In the genomic region with DNA sequence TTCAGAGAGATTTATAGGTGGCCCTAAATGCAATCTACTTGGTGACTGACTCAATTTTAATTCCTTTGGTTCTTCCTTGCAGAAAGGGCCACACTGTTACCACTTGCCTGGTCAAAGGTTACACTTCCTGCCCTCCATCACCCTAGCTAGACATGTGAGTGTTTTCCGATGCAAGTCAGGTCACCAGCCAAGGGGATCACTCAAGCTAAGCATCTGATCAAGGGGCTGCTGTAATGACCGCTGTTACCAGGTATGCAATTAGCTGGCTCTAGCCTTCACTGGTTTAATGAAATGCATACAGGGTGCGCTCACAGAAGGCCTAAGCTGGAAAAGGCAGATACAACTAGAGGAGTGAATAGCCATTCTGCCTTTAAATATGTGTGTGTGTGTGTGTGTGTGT, we compare ENCODE assay signal across 21 mouse cellular contexts.
DNase-seq lines count a peak whose midpoint lies in the region; ATAC-seq lines count a peak whose summit lies in the region.
"Had no signal": no experiment of that assay in that cellular context is flagged by ENCODE, and none has a peak within 500 bp of the region (broad histone marks: within the 10 kb centered on the region; RNA-seq: fewer than 3 reads in every experiment).

No protein-coding gene starts in this region.

- peaks cover 9% of the 10 kb centered on the region; the same call in 1 of the 2 replicates for H3K27me3 ChIP-seq in embryonic facial prominence, embryonic 13.5 days
- H3K27me3 ChIP-seq in kidney, embryonic 14.5 days (ENCODE audit: control insufficient read depth, insufficient read depth, low read length), result no peaks in the 10 kb centered on the region
- H3K27me3 ChIP-seq: CH12.LX; forebrain, embryonic 15.5 days; heart, embryonic 13.5 days; liver, embryonic 12.5 days; neural tube, embryonic 15.5 days had no signal

- no peaks in the 10 kb centered on the region for H3K36me3 ChIP-seq in embryonic facial prominence, embryonic 13.5 days
- no peaks in the 10 kb centered on the region for H3K36me3 ChIP-seq in kidney, embryonic 14.5 days (ENCODE audit: control insufficient read depth, insufficient read depth, low read length)
- H3K36me3 ChIP-seq: forebrain, embryonic 15.5 days; heart, embryonic 13.5 days; liver, embryonic 12.5 days; neural tube, embryonic 15.5 days had no signal

- H3K4me1 ChIP-seq in embryonic facial prominence, embryonic 13.5 days, result peaks cover 25% of the 10 kb centered on the region
- peaks cover 29% of the 10 kb centered on the region for H3K4me1 ChIP-seq in kidney, embryonic 14.5 days (ENCODE audit: control insufficient read depth, insufficient read depth, low read length)
- H3K4me1 ChIP-seq: liver, embryonic 12.5 days had no signal

- peak overlapping the region; percentile 16; the same call in 1 of the 2 replicates for H3K4me2 ChIP-seq in embryonic facial prominence, embryonic 13.5 days
- H3K4me2 ChIP-seq in kidney, embryonic 14.5 days (replicated peaks; ENCODE audit: low read depth, low read length), result no peak overlapping the region
- H3K4me2 ChIP-seq: forebrain, embryonic 15.5 days; heart, embryonic 13.5 days; liver, embryonic 12.5 days; lung, embryonic 14.5 days; neural tube, embryonic 15.5 days had no signal

- DNase-seq in NIH3T3 (ENCODE audit: low read depth), result peak; percentile 44
- peak; percentile 21 to 48 for DNase-seq in kidney, postnatal 4 days
- no peak for DNase-seq in left cerebral cortex, postnatal 36 days (ENCODE audit: low spot score in 2 of 2)
- DNase-seq in heart, postnatal 25 days (ENCODE audit: low spot score), result no peak
- no peak for DNase-seq in ovary, postnatal 10 days (ENCODE audit: low spot score)
- DNase-seq: adrenal gland, postnatal 14 days; cerebellum, adult 2 months; lung, embryonic 14.5 days; lung, postnatal 4 days; midbrain, embryonic 14.5 days; right cerebral cortex, postnatal 4 days; thymus, postnatal 14 days had no signal

- ATAC-seq in embryonic facial prominence, embryonic 13.5 days (ENCODE audit: insufficient number of reproducible peaks, insufficient read depth, low FRiP score, low TSS enrichment, low read depth), result no peak
- peak; percentile 79 for ATAC-seq in kidney, embryonic 14.5 days (ENCODE audit: low FRiP score, low TSS enrichment)
- ATAC-seq: forebrain, embryonic 15.5 days; inflammation-experienced regulatory T-cells, adult 6 months; liver, embryonic 12.5 days had no signal

- H3K9me3 ChIP-seq in embryonic facial prominence, embryonic 13.5 days, result no peaks in the 10 kb centered on the region
- H3K9me3 ChIP-seq in kidney, embryonic 14.5 days (ENCODE audit: control insufficient read depth, low read length), result no peaks in the 10 kb centered on the region
- H3K9me3 ChIP-seq: forebrain, embryonic 15.5 days; heart, embryonic 13.5 days; liver, embryonic 12.5 days; neural tube, embryonic 15.5 days had no signal

- no peak overlapping the region for H3K27ac ChIP-seq in embryonic facial prominence, embryonic 13.5 days
- H3K27ac ChIP-seq in kidney, embryonic 14.5 days (ENCODE audit: low read depth, low read length), result peak overlapping the region; percentile 45; the same call in 1 of the 2 replicates
- H3K27ac ChIP-seq: forebrain, embryonic 15.5 days; heart, embryonic 13.5 days; liver, embryonic 12.5 days; neural tube, embryonic 15.5 days had no signal

- H3K9ac ChIP-seq in embryonic facial prominence, embryonic 13.5 days, result no peak overlapping the region
- H3K9ac ChIP-seq in kidney, embryonic 14.5 days (ENCODE audit: low read depth, low read length), result no peak overlapping the region
- H3K9ac ChIP-seq: forebrain, embryonic 15.5 days; heart, embryonic 13.5 days; liver, embryonic 12.5 days; lung, embryonic 14.5 days; neural tube, embryonic 15.5 days had no signal

- intact Hi-C loops in left cerebral cortex, postnatal 36 days (cut with DNase I), result no loop called here
- intact Hi-C loops in heart, postnatal 25 days (cut with DNase I), result no loop called here

- no peak overlapping the region for H3K4me3 ChIP-seq in embryonic facial prominence, embryonic 13.5 days
- H3K4me3 ChIP-seq in kidney, embryonic 14.5 days (ENCODE audit: low read length), result no peak overlapping the region
- H3K4me3 ChIP-seq: forebrain, embryonic 15.5 days; heart, embryonic 13.5 days; liver, embryonic 12.5 days; myocyte; neural tube, embryonic 15.5 days had no signal

- 36% methylated on average over 3 of the region's 3 CpGs for WGBS in embryonic facial prominence, embryonic 13.5 days
- 10% methylated on average over 3 of the region's 3 CpGs for WGBS in kidney, embryonic 14.5 days

Comparison
In these comparisons a context has a peak if more than half of its experiments do, and no peak if none do; other contexts are left out.
1. DNase-seq: peak in NIH3T3 (single experiment) and kidney, postnatal 4 days (2 of 2); none in left cerebral cortex, postnatal 36 days (0 of 2), heart, postnatal 25 days (single experiment) and ovary, postnatal 10 days (single experiment).